Mouse (Mus musculus) splenic B cell, adult 2 months (primary cell): ENCODE data around the gene Oosp3.

ENCODE experiments used
- DNase-seq: peaks from one replicate; pipeline ENCODE4 v3.0.0-alpha.2; 2011; ENCODE audit warnings: low read depth, low spot score
- H3K27me3 ChIP-seq: 2 replicates; pipeline ENCODE4 v1.6.1; 2012; ENCODE audit warnings: mild to moderate bottlenecking, low read length, moderate library complexity, mixed read lengths; ENCODE audit not compliant: control insufficient read depth, poor library complexity, insufficient read depth, severe bottlenecking
- H3K36me3 ChIP-seq: 2 replicates; pipeline ENCODE4 v1.6.1; 2012; ENCODE audit warnings: mild to moderate bottlenecking, low read length, moderate library complexity, mixed read lengths; ENCODE audit not compliant: control insufficient read depth, poor library complexity, insufficient read depth, severe bottlenecking

Oosp3 gene

GRCm38 (mm10) chr19:11696755-11697154, at the start of gene Oosp3:
Oosp3 (plus strand) TSS chr19:11697055.
- Histone ChIP-seq H3K36me3 (no peaks in the 10 kb centered on the region), H3K27me3 (no peaks in the 10 kb centered on the region)
- no peak for DNase-seq

- DNase-seq, result no peak
- no peaks in the 10 kb centered on the region for H3K27me3 ChIP-seq
Measured at GRCm38 (mm10) chr19:11649564-11649963, 47.3 kb upstream of the Oosp3 start.

GRCm38 (mm10) chr19:11659142-11659541, 37.7 kb upstream of the Oosp3 start:
- Histone ChIP-seq H3K36me3 (no peaks in the 10 kb centered on the region), H3K27me3 (no peaks in the 10 kb centered on the region)
- DNase-seq, result no peak

More at GRCm38 (mm10) chr19:11649564-11649963, 47.3 kb upstream of the Oosp3 start:
- no peaks in the 10 kb centered on the region for H3K36me3 ChIP-seq

GRCm38 (mm10) chr19:11660459-11660858, 36.4 kb upstream of the Oosp3 start, which contains the start of gene Oosp2:
Oosp2 (minus strand) TSS chr19:11660559.
- no peaks in the 10 kb centered on the region for H3K36me3 ChIP-seq
- no peak for DNase-seq
- no peaks in the 10 kb centered on the region for H3K27me3 ChIP-seq

DNA sequence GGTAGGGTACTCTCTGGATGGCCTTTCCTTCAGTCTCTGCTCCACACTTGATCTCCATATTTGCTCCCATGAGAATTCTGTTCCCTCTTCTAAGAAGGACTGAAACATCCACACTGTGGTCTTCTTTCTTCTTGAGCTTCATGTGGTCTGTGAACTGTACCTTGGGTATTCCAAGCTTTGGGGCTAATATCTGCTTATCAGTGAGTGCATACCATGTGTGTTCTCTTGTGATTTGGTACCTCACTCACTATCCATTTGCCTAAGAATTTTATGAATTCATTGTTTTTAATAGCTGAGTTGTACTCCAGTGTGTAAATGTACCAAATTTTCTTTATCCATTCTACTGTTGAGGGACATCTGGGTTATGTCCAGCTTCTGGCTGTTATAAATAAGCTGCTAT, 35.3 kb upstream of the Oosp3 start:
- Histone ChIP-seq H3K27me3 (no peaks in the 10 kb centered on the region), H3K36me3 (no peaks in the 10 kb centered on the region)
- DNase-seq, result no peak

DNA sequence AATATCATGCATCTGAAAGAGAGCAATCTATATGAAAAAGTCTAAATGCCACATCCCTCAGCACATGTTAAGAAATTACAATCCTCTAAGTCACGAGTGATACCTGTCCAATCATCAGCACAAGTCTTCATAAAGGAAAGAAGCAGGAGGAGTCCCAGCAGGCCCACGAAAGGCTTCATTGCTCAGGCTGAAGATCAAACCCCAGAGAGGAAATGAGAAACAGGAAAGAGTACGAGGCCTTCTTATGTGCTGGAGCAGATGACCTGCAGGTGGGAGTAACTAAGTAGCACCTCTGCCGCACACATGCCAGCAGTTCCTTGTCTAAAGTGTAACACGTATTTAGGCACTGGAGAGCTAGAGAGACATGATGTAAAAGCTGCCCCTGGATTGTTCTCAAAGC, 6.0 kb upstream of the Oosp3 start, which contains the start of gene Oosp1:
Oosp1 (minus strand) TSS at position 312 of the 400 bp plus-strand sequence.
- peak; percentile 71 for DNase-seq
- Histone ChIP-seq H3K27me3 (no peaks in the 10 kb centered on the region), H3K36me3 (no peaks in the 10 kb centered on the region)

DNA sequence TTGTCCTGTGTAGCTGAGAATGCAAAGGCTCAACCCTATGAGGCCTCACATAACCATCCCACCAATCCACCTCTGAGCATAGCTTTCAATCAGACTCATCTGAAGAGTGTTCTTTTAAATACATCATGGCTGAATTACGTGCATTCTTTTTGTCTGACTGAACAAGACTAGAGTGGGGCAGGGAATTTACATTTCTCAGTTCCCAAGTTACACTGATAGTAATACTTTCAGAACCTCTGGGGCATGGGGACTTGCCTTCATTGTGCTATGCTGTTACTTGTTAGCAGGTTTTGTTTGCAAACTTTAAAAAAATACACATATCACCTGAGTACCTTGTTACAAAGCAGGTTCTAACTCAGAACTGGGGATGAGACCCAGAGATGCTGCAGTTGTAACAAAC, 5.4 kb upstream of the Oosp3 start:
- H3K36me3 ChIP-seq, result no peaks in the 10 kb centered on the region
- no peaks in the 10 kb centered on the region for H3K27me3 ChIP-seq
- peak; percentile 52 for DNase-seq

DNA sequence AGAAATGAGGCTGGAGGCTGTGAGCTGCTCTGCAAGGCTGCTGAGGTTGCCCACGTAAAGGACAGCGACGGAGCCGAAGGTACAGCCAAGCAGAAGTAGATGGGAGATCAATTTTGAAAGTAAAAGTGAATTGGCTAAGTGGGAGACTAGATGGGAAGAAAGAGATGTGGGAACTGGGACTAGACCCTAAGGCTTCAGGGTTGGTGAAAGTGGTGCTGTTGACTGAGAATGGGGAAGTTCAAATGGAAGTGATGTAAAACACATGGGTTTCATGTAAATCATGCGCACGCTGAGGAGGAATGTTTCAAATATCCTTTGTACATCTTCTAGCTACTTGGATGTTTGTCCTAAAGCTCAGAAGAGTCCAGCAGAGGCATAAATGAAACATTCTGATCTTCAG, 1.5 kb downstream of the Oosp3 start:
- no peaks in the 10 kb centered on the region for H3K36me3 ChIP-seq
- peak; percentile 29 for DNase-seq
- H3K27me3 ChIP-seq, result no peaks in the 10 kb centered on the region

- no peaks in the 10 kb centered on the region for H3K27me3 ChIP-seq
- no peaks in the 10 kb centered on the region for H3K36me3 ChIP-seq
- no peak for DNase-seq
Measured at GRCm38 (mm10) chr19:11712451-11712850, 15.6 kb downstream of the Oosp3 start.

DNA sequence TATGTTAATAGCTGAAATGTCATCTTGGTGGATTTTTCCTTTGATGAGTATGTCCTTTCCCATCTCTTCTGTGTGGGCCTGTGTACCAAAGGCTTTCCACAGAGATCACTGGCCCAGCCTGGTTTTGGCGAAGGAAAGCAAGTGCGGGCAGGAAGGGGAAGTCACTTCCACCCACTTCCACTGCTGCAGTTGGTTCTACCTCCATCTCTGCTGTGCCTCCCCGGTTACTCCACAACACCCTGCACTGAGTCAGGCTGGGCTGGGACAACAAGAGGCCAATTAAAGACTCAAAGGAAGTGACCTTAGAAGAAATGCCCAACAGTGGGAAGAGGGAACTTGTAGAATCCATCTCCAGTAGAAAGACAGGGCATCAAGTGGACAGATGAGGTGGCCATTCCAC, 23.2 kb downstream of the Oosp3 start:
- Histone ChIP-seq H3K27me3 (no peaks in the 10 kb centered on the region), H3K36me3 (no peaks in the 10 kb centered on the region)
- DNase-seq, result no peak

DNA sequence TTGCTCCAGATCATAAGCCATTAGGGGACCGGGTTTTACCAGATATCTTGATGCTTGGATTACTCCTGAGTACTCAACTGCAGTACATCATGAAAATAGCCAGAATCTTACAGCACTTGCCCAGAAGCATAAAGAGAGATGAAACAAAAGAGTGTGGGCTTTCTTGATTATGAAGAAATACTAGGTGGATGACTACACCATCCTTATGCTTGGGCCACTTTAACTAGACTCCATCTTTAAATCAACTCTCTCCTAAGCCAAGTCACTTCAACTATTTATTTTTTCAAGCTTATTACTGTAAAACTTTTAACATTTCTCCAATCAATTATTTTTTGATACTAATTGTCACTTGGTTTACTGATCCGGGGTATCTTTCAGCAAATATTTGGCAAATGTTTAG, 27.0 kb downstream of the Oosp3 start:
- no peak for DNase-seq
- Histone ChIP-seq H3K27me3 (no peaks in the 10 kb centered on the region), H3K36me3 (no peaks in the 10 kb centered on the region)

- no peak for DNase-seq
- Histone ChIP-seq H3K36me3 (no peaks in the 10 kb centered on the region), H3K27me3 (no peaks in the 10 kb centered on the region)
Measured at GRCm38 (mm10) chr19:11724275-11724674, 27.4 kb downstream of the Oosp3 start.

GRCm38 (mm10) chr19:11725915-11726314, 29.1 kb downstream of the Oosp3 start:
- no peak for DNase-seq
- no peaks in the 10 kb centered on the region for H3K27me3 ChIP-seq
- no peaks in the 10 kb centered on the region for H3K36me3 ChIP-seq

DNA sequence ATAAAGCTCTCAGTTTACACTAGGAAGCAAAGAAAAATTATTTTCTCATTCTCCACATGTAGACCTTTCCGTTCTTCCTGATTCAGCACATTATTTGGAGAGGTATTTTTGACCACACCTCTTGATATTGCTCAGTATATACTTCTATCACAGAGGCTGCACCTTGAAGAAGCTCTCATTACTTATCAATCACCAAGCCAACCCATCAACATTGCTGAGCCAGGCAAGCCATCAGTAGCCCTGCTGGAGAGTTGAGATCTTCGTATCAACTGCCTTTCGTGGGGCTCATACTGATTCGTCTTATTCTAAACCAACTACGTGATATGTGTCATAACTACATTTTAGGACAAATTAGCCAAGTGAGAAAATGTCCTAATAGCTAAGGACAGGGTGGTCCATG, 30.4 kb downstream of the Oosp3 start:
- Histone ChIP-seq H3K27me3 (no peaks in the 10 kb centered on the region), H3K36me3 (no peaks in the 10 kb centered on the region)
- no peak for DNase-seq

- no peak for DNase-seq
- Histone ChIP-seq H3K36me3 (no peaks in the 10 kb centered on the region), H3K27me3 (no peaks in the 10 kb centered on the region)
Measured at GRCm38 (mm10) chr19:11730278-11730677, 33.4 kb downstream of the Oosp3 start.

- DNase-seq, result no peak
- no peaks in the 10 kb centered on the region for H3K36me3 ChIP-seq
Measured at GRCm38 (mm10) chr19:11736455-11736854, 39.6 kb downstream of the Oosp3 start.

More at GRCm38 (mm10) chr19:11736455-11736854, 39.6 kb downstream of the Oosp3 start:
- no peaks in the 10 kb centered on the region for H3K27me3 ChIP-seq
